Mouse (Mus musculus) kidney, adult 2 months (tissue): ENCODE results near the gene Ldlrad1. TPM values are rescaled to one million over a fixed set of nuclear protein-coding genes. Genes with fewer than 3 reads are reported as not detected.

Source experiments
- DNase-seq: peaks from one replicate; pipeline ENCODE4 v3.0.0; 2021
- H3K27ac ChIP-seq: fragments of 200-500 bp; 2 replicates; pipeline ENCODE4 v1.5.1; 2012; ENCODE audit warnings: low read depth, low read length, control low read depth, inconsistent platforms; ENCODE audit not compliant: insufficient read depth
- H3K27me3 ChIP-seq: fragments of 200-500 bp; replicated peaks from 2 replicates; pipeline ENCODE4 v1.6.1; 2012; ENCODE audit warnings: mild to moderate bottlenecking, moderate library complexity, low read length, inconsistent platforms; ENCODE audit not compliant: control insufficient read depth, insufficient read depth
- H3K36me3 ChIP-seq: fragments of 200-500 bp; 2 replicates; pipeline ENCODE4 v1.6.1; 2012; ENCODE audit warnings: mild to moderate bottlenecking, moderate library complexity, low read length, inconsistent platforms; ENCODE audit not compliant: control insufficient read depth, insufficient read depth
- H3K4me1 ChIP-seq: fragments of 200-500 bp; 2 replicates; pipeline ENCODE4 v1.6.1; 2011; ENCODE audit warnings: low read length; ENCODE audit not compliant: control insufficient read depth, insufficient read depth
- H3K4me3 ChIP-seq: fragments of 200-500 bp; 2 replicates; pipeline ENCODE4 v1.5.1; 2011; ENCODE audit warnings: mild to moderate bottlenecking, low read depth, low read length, control low read depth; ENCODE audit not compliant: insufficient read depth
- CTCF ChIP-seq: fragments of 200-500 bp; conservative IDR thresholded peaks from 2 replicates; pipeline ENCODE4 v1.5.1; 2011; ENCODE audit warnings: low read depth, mild to moderate bottlenecking, control low read depth, low read length, moderate library complexity, mixed read lengths; ENCODE audit not compliant: insufficient read depth, insufficient read length
- POLR2A ChIP-seq: fragments of 200-500 bp; IDR thresholded peaks from one replicate; pipeline ENCODE4 v1.6.1; 2011; ENCODE audit warnings: low read depth, low read length, control low read depth
- WGBS: fragments of 180-500 bp; shearing (Covaris S2); methylation state at CpG from one replicate; pipeline ENCODE4 v1.1.7; 2018; 5-methylcytosine and 5-hydroxymethylcytosine counted together
- polyA plus RNA-seq: library from polyadenylated mRNA; depleted of rRNA; stranded (reverse); fragments of >200 nt; gene quantifications from 2 replicates; pipeline ENCODE4 v1.2.3, GENCODE M21; 2012

Gene Ldlrad1
- polyA plus RNA-seq, 1 experiment: not detected

DNA sequence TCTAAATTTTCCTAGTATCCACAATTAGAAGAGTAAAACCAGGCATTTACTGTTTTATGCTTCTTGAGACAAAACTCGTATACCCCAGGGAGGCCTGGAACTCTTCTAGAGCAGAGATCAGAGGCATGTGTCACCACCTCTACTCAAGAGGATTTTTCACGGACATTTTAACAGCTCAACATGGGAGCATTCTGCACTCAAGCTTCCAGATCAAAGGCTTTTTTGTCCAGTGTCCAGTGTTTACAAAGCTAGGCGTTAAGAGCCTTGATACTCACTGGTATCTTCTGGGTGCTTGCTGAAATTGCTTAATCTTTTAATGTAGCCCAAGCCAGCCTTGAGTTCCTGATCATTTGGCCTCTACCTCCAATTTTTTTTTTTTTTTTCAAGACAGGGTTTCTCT is 23.2 kb downstream of the Ldlrad1 start:
- no peak overlapping the region for H3K27ac ChIP-seq
- H3K4me1 ChIP-seq: no peaks in the 10 kb centered on the region
- no peak for DNase-seq
- no peak overlapping the region for H3K4me3 ChIP-seq
- no peak for TF ChIP-seq CTCF
- TF ChIP-seq POLR2A: no peak
- 75% methylated on average over 3 of the region's 3 CpGs for WGBS
- peaks cover 3% of the 10 kb centered on the region; the same call in 1 of the 2 replicates for H3K36me3 ChIP-seq
- H3K27me3 ChIP-seq: no peaks in the 10 kb centered on the region

- no peak for DNase-seq
- H3K4me3 ChIP-seq: no peak overlapping the region
- no peak overlapping the region for H3K27ac ChIP-seq
- no peaks in the 10 kb centered on the region for H3K4me1 ChIP-seq
- 97% methylated on average over 2 of the region's 2 CpGs for WGBS
- H3K27me3 ChIP-seq: no peaks in the 10 kb centered on the region
- no peaks in the 10 kb centered on the region; the same call in none of the 2 replicates for H3K36me3 ChIP-seq
- TF ChIP-seq CTCF: no peak
- TF ChIP-seq POLR2A: no peak
These were observed 29.3 kb downstream of the Ldlrad1 start for GRCm38 (mm10) chr4:107238253-107238652.

DNA sequence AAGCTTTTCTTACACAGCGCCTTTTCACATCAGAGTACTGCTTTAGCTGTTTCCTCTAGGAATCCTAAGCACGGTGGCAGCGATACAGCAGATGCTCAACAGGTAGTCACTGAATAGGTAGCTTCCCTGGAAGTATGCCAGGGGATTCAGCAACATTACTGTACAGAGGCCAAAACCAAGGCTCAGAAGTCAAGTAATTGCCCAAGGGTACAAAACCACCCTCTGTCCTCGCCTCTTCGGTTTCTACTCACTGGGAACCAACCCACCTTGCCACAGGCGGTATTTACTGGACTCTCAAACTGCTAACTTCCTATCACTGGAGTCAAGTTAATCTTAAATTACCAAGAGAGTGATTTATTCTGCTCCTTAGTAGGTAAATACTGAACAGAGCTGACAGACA is 31.2 kb downstream of the Ldlrad1 start:
- no peak overlapping the region for H3K4me3 ChIP-seq
- H3K27ac ChIP-seq: no peak overlapping the region
- WGBS: 85% methylated on average over 6 of the region's 6 CpGs
- DNase-seq: no peak
- H3K27me3 ChIP-seq: no peaks in the 10 kb centered on the region
- H3K4me1 ChIP-seq: peaks cover under 1% of the 10 kb centered on the region; the same call in 1 of the 2 replicates
- TF ChIP-seq POLR2A: no peak
- TF ChIP-seq CTCF: no peak
- H3K36me3 ChIP-seq: no peaks in the 10 kb centered on the region; the same call in none of the 2 replicates

- Histone ChIP-seq H3K27ac (peak overlapping the region; percentile 39; the same call in 1 of the 2 replicates), H3K4me1 (peaks cover 3% of the 10 kb centered on the region; the same call in 1 of the 2 replicates), H3K4me3 (no peak overlapping the region), H3K36me3 (no peaks in the 10 kb centered on the region; the same call in 1 of the 2 replicates), H3K27me3 (no peaks in the 10 kb centered on the region)
- WGBS: 56% methylated on average over 6 of the region's 6 CpGs
- no peak for TF ChIP-seq POLR2A
- no peak for TF ChIP-seq CTCF
- peak; percentile 32 for DNase-seq
These were observed 34.7 kb downstream of the Ldlrad1 start for GRCm38 (mm10) chr4:107243365-107244333.

GRCm38 (mm10) chr4:107245368-107245767 is 36.4 kb downstream of the Ldlrad1 start:
- H3K36me3 ChIP-seq: no peaks in the 10 kb centered on the region; the same call in 1 of the 2 replicates
- no peak overlapping the region for H3K4me3 ChIP-seq
- no peak for TF ChIP-seq CTCF
- no peak for TF ChIP-seq POLR2A
- H3K4me1 ChIP-seq: peaks cover 10% of the 10 kb centered on the region; the same call in 1 of the 2 replicates
- 14% methylated on average over 2 of the region's 2 CpGs for WGBS
- peak; percentile 58 for DNase-seq
- no peaks in the 10 kb centered on the region for H3K27me3 ChIP-seq
- H3K27ac ChIP-seq: no peak overlapping the region; the same call in 1 of the 2 replicates

GRCm38 (mm10) chr4:107246040-107246439 is 37.1 kb downstream of the Ldlrad1 start:
- Histone ChIP-seq H3K27ac (no peak overlapping the region), H3K4me3 (no peak overlapping the region), H3K36me3 (no peaks in the 10 kb centered on the region; the same call in 1 of the 2 replicates), H3K4me1 (peaks cover 11% of the 10 kb centered on the region; the same call in 1 of the 2 replicates), H3K27me3 (no peaks in the 10 kb centered on the region)
- TF ChIP-seq POLR2A (no peak), CTCF (no peak)
- WGBS: 48% methylated on average over 1 of the region's 1 CpGs
- no peak for DNase-seq

DNA sequence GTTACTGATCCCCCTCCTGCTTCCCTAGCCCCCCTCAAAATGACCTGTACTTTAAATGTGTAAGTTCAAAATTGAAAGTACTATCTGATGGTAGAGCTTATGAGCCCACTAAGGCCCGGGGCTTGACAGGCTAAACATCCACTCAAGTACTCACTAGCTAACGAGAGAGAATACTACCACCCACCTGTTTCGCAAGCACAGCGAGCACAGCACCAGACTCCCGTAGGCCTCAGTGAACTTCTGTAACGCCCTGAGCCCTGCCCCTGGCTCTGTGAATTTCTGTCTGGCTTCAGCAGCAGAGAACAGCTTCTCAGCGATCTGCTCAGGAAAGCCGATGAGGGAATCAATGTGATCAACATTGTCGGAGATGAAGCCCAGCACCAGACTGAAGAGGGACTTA is 38.1 kb downstream of the Ldlrad1 start:
- H3K27me3 ChIP-seq: no peaks in the 10 kb centered on the region
- no peak overlapping the region for H3K27ac ChIP-seq
- WGBS: 80% methylated on average over 9 of the region's 9 CpGs
- no peak overlapping the region for H3K4me3 ChIP-seq
- no peak for DNase-seq
- H3K4me1 ChIP-seq: peaks cover 13% of the 10 kb centered on the region; the same call in 1 of the 2 replicates
- H3K36me3 ChIP-seq: no peaks in the 10 kb centered on the region; the same call in 1 of the 2 replicates
- TF ChIP-seq POLR2A (no peak), CTCF (no peak)
